Mouse (Mus musculus): ENCODE data around the gene Gm15140.
"Not testable (repeated sequence)": the region's sequence is repeated elsewhere in the genome, so short reads cannot be mapped to it uniquely, and the experiment has no call there.

Gene Gm15140

GRCm38 (mm10) chrX:154120585-154120984, at the start of gene Gm15140:
Gene Gm15140 (minus strand): TSS chrX:154120685.
- not testable (repeated sequence) for DNase-seq (ENCODE audit: low spot score in 2 of 2)
